Mouse (Mus musculus) G1E (cell line): Measurements from ENCODE around the gene Gm17268.

Experiments used
- CTCF ChIP-seq: IDR thresholded peaks from 2 replicates; pipeline ENCODE4 v1.5.1; 2012; ENCODE audit warnings: low read depth, low read length, inconsistent platforms, mixed read lengths
- GATA1 ChIP-seq: IDR thresholded peaks from 2 replicates; pipeline ENCODE4 v1.6.1; 2012; ENCODE audit warnings: borderline replicate concordance, low read length, inconsistent platforms, mixed read lengths

DNA sequence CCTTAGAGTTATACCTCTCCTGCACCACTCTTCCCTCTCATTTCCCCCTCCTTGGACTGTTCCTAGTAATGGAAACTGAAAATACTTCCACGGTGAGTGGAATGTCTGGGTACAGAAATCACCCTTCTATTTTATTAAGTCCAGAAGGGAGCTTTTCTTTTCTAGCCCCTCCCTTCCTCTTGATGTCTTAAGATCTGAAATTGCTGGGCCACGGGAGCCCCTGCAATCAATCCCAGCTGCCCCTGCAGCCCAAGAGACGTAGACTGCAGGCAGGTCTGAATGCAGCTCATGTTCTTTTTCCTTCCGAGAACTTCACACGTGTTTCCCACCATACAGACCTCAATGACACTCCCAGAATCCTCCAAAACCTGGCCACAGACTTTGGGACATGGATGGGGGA lies 37.8 kb downstream of the Gm17268 start:
- TF ChIP-seq GATA1 = no peak
- TF ChIP-seq CTCF = no peak
